Mouse (Mus musculus) G1E (cell line): Measurements from ENCODE around the gene Aak1. TPM values are rescaled to one million over a fixed set of nuclear protein-coding genes. Genes with fewer than 3 reads are reported as not detected.

Experiments used
- ATAC-seq: 2 replicates; pipeline ENCODE4 v1.8.0; 2016; ENCODE audit warnings: mild to moderate bottlenecking; ENCODE audit not compliant: insufficient number of reproducible peaks, poor library complexity, low FRiP score, severe bottlenecking; ENCODE audit errors: extremely low read depth
- DNase-seq: peaks from one replicate; pipeline ENCODE4 v3.0.0; 2012; ENCODE audit warnings: low spot score
- H3K27me3 ChIP-seq: 2 replicates; pipeline ENCODE4 v1.6.1; 2012; ENCODE audit warnings: mild to moderate bottlenecking, low read length, inconsistent platforms; ENCODE audit not compliant: insufficient read depth
- H3K36me3 ChIP-seq: replicated peaks from 2 replicates; pipeline ENCODE3; 2012; ENCODE audit warnings: mild to moderate bottlenecking, inconsistent platforms
- H3K4me1 ChIP-seq: 2 replicates; pipeline ENCODE4 v1.6.1; 2012; ENCODE audit warnings: low read depth, low read length, inconsistent platforms, mixed read lengths; ENCODE audit not compliant: insufficient read depth
- H3K4me3 ChIP-seq: 2 replicates; pipeline ENCODE4 v1.5.1; 2012; ENCODE audit warnings: low read depth, mild to moderate bottlenecking, inconsistent platforms, low read length, moderate library complexity, mixed read lengths
- H3K9me3 ChIP-seq: replicated peaks from 2 replicates; pipeline ENCODE4 v1.6.1; 2012; ENCODE audit warnings: inconsistent platforms
- CTCF ChIP-seq: IDR thresholded peaks from 2 replicates; pipeline ENCODE4 v1.5.1; 2012; ENCODE audit warnings: low read depth, low read length, inconsistent platforms, mixed read lengths
- GATA1 ChIP-seq: IDR thresholded peaks from 2 replicates; pipeline ENCODE4 v1.6.1; 2012; ENCODE audit warnings: borderline replicate concordance, low read length, inconsistent platforms, mixed read lengths
- GATA2 ChIP-seq: IDR thresholded peaks from 2 replicates; pipeline ENCODE4 v1.6.1; 2012; ENCODE audit warnings: low read depth, low read length, inconsistent platforms, borderline replicate concordance
- POLR2AphosphoS5 ChIP-seq: IDR thresholded peaks from 2 replicates; pipeline ENCODE4 v1.6.1; 2012; ENCODE audit warnings: low read depth, low read length, inconsistent platforms; ENCODE audit not compliant: insufficient replicate concordance
- TAL1 ChIP-seq: conservative IDR thresholded peaks from 2 replicates; pipeline ENCODE4 v1.6.1; 2012; ENCODE audit warnings: low read depth, low read length, inconsistent platforms, mixed read lengths
- polyA plus RNA-seq: library from polyadenylated mRNA; stranded (reverse); fragments of >175 nt; gene quantifications from 2 replicates; pipeline ENCODE4 v1.2.3, GENCODE M21; 2012
- total RNA-seq, 2 experiments: library from RNA; stranded (forward) in 1 of 2; stranded (reverse) in 1 of 2; fragments of 200-1000 nt in 1 of 2; fragments of >200 nt in 1 of 2; fragmentation: Nextera tagmentation in 1 of 2; gene quantifications; 2 replicates each; pipeline ENCODE4 v1.2.3; 2014 to 2017

Gene Aak1
- total and polyA plus RNA-seq, 3 experiments, result 14.6 to 181 (median 41.0) TPM

DNA sequence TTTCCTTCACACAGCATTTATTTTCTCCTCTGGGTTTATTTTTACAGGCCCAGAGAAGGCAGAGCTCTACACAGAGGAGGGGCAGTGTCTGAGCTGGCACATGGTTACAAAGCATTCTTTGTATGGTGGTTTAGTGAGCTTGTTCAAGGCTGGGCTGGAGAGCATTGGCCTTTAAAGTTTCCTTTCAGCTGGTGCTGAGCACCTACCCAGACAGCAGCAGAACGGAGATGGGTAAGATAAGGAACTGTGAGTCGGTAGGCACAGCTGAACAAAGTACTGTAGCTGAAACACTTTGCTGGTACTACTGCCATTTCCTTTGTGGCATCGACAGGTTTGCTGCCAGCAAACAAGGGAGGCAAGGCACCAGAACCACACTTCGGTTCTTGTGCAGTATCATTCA is 191.7 kb downstream of the Aak1 start:
- Histone ChIP-seq H3K9me3 (peaks cover 3% of the 10 kb centered on the region), H3K36me3 (peaks cover 6% of the 10 kb centered on the region), H3K4me3 (no peak overlapping the region; the same call in 1 of the 2 replicates), H3K27me3 (no peaks in the 10 kb centered on the region), H3K4me1 (peaks cover 58% of the 10 kb centered on the region)
- TF ChIP-seq POLR2AphosphoS5 (no peak), TAL1 (no peak), GATA1 (no peak), GATA2 (no peak), CTCF (no peak)
- no peak for DNase-seq
- no peak for ATAC-seq

DNA sequence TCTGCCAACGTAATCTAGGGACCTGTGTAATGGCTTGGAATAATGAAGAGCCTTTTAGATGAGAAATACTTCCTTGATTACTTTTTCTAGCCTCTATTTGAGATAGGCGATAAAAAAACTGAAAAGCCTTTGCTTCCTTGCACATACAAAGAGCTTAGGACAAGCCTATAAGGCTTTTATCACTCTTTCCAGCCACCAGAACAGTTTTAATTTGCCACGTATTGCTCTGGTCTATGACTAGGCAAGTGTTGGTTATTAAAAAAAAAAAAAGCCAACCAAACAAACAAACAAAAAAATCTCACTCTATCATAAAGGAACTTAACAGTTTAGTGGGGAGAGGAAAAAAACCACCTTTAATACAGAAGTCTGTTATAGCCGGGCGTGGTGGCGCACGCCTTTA is 192.1 kb downstream of the Aak1 start:
- Histone ChIP-seq H3K27me3 (no peaks in the 10 kb centered on the region), H3K36me3 (peaks cover 7% of the 10 kb centered on the region), H3K9me3 (peaks cover 3% of the 10 kb centered on the region), H3K4me1 (peaks cover 58% of the 10 kb centered on the region), H3K4me3 (no peak overlapping the region; the same call in 1 of the 2 replicates)
- ATAC-seq, result no peak
- DNase-seq, result no peak
- TF ChIP-seq TAL1 (no peak), GATA2 (no peak), CTCF (no peak), GATA1 (no peak), POLR2AphosphoS5 (no peak)

GRCm38 (mm10) chr6:87042004-87042336 is 192.7 kb downstream of the Aak1 start:
- ATAC-seq (no peak; the same call in 1 of the 2 replicates), DNase-seq (no peak)
- no peak for TF ChIP-seq GATA1
- no peak for TF ChIP-seq TAL1
- no peak for TF ChIP-seq GATA2
- TF ChIP-seq POLR2AphosphoS5, result no peak
- Histone ChIP-seq H3K36me3 (peaks cover 10% of the 10 kb centered on the region), H3K9me3 (peaks cover 3% of the 10 kb centered on the region), H3K4me1 (peaks cover 62% of the 10 kb centered on the region), H3K4me3 (peak overlapping the region; percentile 99), H3K27me3 (no peaks in the 10 kb centered on the region)

DNA sequence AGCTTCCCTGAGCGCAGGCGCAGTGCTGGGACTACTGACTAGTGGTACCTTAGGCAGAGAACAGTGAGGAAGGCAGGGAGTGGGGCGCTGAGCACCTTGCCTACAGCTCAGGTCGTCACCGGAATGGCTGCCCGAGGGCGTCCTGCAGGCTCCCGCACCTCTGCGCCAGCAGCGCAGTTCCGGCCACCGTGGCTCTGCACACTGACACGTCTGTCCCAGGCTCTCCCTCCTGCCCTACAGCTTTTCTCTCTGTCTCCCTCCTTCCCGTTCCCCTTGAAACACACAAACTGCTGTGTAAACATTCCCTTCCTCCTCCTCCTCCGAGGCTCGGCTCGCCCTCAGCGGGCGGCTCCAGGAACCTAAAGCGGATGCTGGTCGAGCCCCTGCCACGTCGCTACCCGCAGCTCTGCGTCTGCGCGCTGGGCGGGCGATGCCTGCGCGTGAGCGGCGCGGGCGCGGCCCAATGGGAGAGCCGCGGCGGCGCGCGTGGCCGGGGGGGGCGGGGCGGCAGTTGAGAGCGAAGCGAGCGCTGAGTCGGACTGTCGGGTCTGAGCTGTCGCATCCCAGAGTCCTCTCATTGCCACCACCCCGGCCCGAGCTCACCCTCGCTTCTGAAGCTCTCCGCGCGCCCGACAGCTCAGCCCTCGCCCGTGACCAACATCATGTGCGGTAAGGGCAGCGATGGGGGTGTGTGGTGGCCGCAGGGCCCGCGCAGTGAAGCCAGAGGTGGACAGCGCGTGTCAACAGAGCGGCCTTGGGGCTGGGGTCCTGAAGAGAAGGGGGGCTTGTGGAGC is 193.2 kb downstream of the Aak1 start, which contains the start of gene Gfpt1:
Gfpt1 (plus strand) TSS at position 510 of the 794 bp plus-strand sequence.
- Histone ChIP-seq H3K4me3 (peak within 1 kb of the TSS; percentile 99), H3K9me3 (no peaks in the 10 kb centered on the region), H3K27me3 (no peaks in the 10 kb centered on the region), H3K4me1 (peaks cover 66% of the 10 kb centered on the region), H3K36me3 (peaks cover 15% of the 10 kb centered on the region)
- DNase-seq (peak; percentile 92), ATAC-seq (peak; percentile 68)
- TF ChIP-seq GATA1, result no peak
- TF ChIP-seq POLR2AphosphoS5, result 0 out of 2 replicates have a peak, but pooled peaks have one; percentile 46

DNA sequence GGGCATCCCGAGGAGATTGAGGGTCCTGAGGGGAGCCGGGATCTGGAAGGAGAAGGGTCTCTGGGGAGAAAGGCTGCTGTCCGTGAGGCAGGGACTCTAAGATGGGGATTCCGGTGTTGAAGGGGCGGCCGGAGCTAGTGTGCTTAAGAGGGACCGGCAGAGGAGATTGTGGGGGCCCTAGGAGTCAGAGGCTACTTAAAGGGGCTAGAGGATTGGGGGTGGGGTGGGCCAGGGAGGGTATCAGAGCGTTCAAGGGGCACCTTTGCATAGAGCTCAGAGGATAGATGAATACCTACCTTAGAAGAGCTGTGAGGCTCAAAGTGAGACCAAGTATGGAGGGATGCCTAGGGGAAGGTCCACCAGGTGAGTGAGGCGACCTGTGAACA is 193.8 kb downstream of the Aak1 start:
- DNase-seq, result no peak
- Histone ChIP-seq H3K4me3 (peak overlapping the region; percentile 99), H3K27me3 (no peaks in the 10 kb centered on the region), H3K4me1 (peaks cover 63% of the 10 kb centered on the region), H3K9me3 (no peaks in the 10 kb centered on the region), H3K36me3 (peaks cover 21% of the 10 kb centered on the region)
- TF ChIP-seq GATA1, result no peak
- no peak for TF ChIP-seq POLR2AphosphoS5
- TF ChIP-seq TAL1, result no peak
- TF ChIP-seq CTCF, result no peak
- TF ChIP-seq GATA2, result no peak
- ATAC-seq, result no peak

DNA sequence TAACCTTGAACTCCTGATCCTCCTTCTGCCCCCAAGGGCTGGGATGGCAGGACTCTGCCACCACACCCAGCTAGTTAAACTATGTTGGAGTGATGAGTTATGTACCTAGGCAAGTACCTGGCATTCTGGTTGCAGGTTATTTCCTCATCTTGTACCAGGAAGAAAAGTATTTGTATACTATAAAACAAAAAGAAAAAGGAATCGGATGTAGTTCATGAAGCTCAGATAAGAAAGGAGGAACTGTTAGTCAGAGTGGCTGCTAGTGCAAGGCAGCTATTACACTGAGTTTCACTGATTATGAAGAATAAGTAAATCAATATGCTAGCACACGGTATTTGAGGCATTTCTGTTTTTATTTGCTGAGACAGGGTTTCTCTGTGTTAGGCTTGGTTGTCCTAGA is 195.6 kb downstream of the Aak1 start:
- TF ChIP-seq TAL1 (no peak), GATA2 (no peak), CTCF (no peak), POLR2AphosphoS5 (no peak), GATA1 (no peak)
- ATAC-seq (no peak), DNase-seq (no peak)
- Histone ChIP-seq H3K4me3 (peak overlapping the region; percentile 63), H3K27me3 (no peaks in the 10 kb centered on the region), H3K9me3 (no peaks in the 10 kb centered on the region), H3K36me3 (peaks cover 39% of the 10 kb centered on the region), H3K4me1 (peaks cover 66% of the 10 kb centered on the region)
